8 mouse cellular contexts compared by ENCODE assay signal in the genomic region with DNA sequence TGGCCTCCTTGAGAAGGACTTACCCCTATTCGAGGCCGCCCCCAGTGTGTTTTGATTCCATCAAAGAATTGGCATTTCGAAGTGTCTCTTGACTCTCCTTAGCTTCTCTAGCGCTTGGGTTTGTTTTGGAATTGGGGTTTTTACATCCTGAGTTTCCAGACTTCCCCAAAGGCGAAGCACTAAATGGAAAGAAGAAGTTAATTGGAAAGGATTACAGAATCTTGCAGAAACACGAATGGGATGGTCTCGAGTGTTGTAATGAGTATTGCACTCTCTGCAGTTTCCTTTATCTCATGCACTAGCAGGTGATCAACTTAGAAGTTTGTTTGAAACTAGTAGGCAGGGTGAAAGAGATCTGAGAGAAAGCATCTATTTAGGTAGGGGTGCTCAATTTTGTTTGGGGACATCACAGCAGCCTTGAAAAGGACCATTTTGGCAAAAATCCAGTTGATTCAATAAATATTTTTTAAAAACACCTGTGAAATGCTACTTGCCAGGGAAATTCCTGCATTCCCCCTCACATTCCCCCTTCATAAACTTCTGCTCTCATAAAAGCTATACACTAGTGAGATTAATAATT. TPM values are rescaled to one million over a fixed set of nuclear protein-coding genes. Genes with fewer than 3 reads are reported as not detected.
A peak's percentile ranks its signal among the peaks of the same experiment; 100 is the strongest.
DNase-seq lines count a peak whose midpoint lies in the region; ATAC-seq and TF ChIP-seq lines count a peak whose summit lies in the region.

No protein-coding gene starts in this region.

- no peak for TF ChIP-seq POLR2A in cortical plate, adult 2 months (IDR thresholded peaks at IDR 0.05; ENCODE audit: extremely low read depth, insufficient read depth, low read length)

- no peak for ATAC-seq in kidney, embryonic 15.5 days (replicated peaks; ENCODE audit: low FRiP score)
- no peak for ATAC-seq in intestine, embryonic 14.5 days (replicated peaks; ENCODE audit: low FRiP score, low TSS enrichment, low read depth)
- peak; percentile 1; the same call in 1 of the 2 replicates for ATAC-seq in midbrain, embryonic 15.5 days (replicated peaks)

- H3K4me2 ChIP-seq in kidney, embryonic 15.5 days, result peak overlapping the region; percentile 66
- H3K4me2 ChIP-seq in intestine, embryonic 14.5 days (ENCODE audit: low read length), result peak overlapping the region; percentile 73
- peak overlapping the region; percentile 62 for H3K4me2 ChIP-seq in midbrain, embryonic 15.5 days

- no peaks in the 10 kb centered on the region for H3K27me3 ChIP-seq in kidney, embryonic 15.5 days
- no peaks in the 10 kb centered on the region for H3K27me3 ChIP-seq in intestine, embryonic 14.5 days (replicated peaks; ENCODE audit: control insufficient read depth, insufficient read depth, low read length)
- H3K27me3 ChIP-seq in midbrain, embryonic 15.5 days (replicated peaks), result no peaks in the 10 kb centered on the region

- H3K9ac ChIP-seq in kidney, embryonic 15.5 days, result peak overlapping the region; percentile 97
- H3K9ac ChIP-seq in intestine, embryonic 14.5 days (ENCODE audit: low read length), result peak overlapping the region; percentile 98
- peak overlapping the region; percentile 87 for H3K9ac ChIP-seq in midbrain, embryonic 15.5 days

- peaks cover 23% of the 10 kb centered on the region for H3K4me1 ChIP-seq in kidney, embryonic 15.5 days
- no peaks in the 10 kb centered on the region for H3K4me1 ChIP-seq in cortical plate, adult 2 months (ENCODE audit: control insufficient read depth, insufficient read depth, low read length)
- H3K4me1 ChIP-seq in intestine, embryonic 14.5 days (replicated peaks; ENCODE audit: control insufficient read depth, insufficient read depth, low read length), result peaks cover 22% of the 10 kb centered on the region
- peaks cover 32% of the 10 kb centered on the region for H3K4me1 ChIP-seq in midbrain, embryonic 15.5 days

- peak overlapping the region; percentile 91 for H3K4me3 ChIP-seq in kidney, embryonic 15.5 days (replicated peaks)
- H3K4me3 ChIP-seq in cortical plate, adult 2 months (ENCODE audit: insufficient read depth, low read length), result peak overlapping the region; percentile 51
- peak overlapping the region; percentile 93 for H3K4me3 ChIP-seq in intestine, embryonic 14.5 days (ENCODE audit: low read depth, low read length)
- peak overlapping the region; percentile 89 for H3K4me3 ChIP-seq in midbrain, embryonic 15.5 days

- 2% methylated on average over 7 of the region's 7 CpGs for WGBS in kidney, embryonic 15.5 days
- 0% methylated on average over 7 of the region's 7 CpGs for WGBS in intestine, embryonic 14.5 days
- under 1% methylated on average over 7 of the region's 7 CpGs for WGBS in midbrain, embryonic 15.5 days

- peak overlapping the region; percentile 99 for H3K27ac ChIP-seq in kidney, embryonic 15.5 days
- peak overlapping the region; percentile 34 for H3K27ac ChIP-seq in cortical plate, adult 2 months (ENCODE audit: insufficient read depth, low read length)
- peak overlapping the region; percentile 100 for H3K27ac ChIP-seq in intestine, embryonic 14.5 days (ENCODE audit: low read depth)
- peak overlapping the region; percentile 98 for H3K27ac ChIP-seq in midbrain, embryonic 15.5 days

- no peak for TF ChIP-seq CTCF in cortical plate, adult 2 months (IDR thresholded peaks at IDR 0.05; ENCODE audit: extremely low read depth, insufficient read depth, low read length)

- H3K36me3 ChIP-seq in kidney, embryonic 15.5 days, result peaks cover 8% of the 10 kb centered on the region
- peaks cover 15% of the 10 kb centered on the region for H3K36me3 ChIP-seq in intestine, embryonic 14.5 days (ENCODE audit: control insufficient read depth, insufficient read depth, low read length)
- no peaks in the 10 kb centered on the region for H3K36me3 ChIP-seq in midbrain, embryonic 15.5 days (replicated peaks)

- DNase-seq in kidney, adult 18-20 months, result no peak
- DNase-seq in intestine, embryonic 14.5 days (ENCODE audit: low spot score), result no peak
- no peak for DNase-seq in spleen, postnatal 10 days (ENCODE audit: low spot score in 2 of 2)
- no peak for DNase-seq in thymus, adult 18-20 months
- DNase-seq in adrenal gland, postnatal 14 days, result no peak

- H3K9me3 ChIP-seq in kidney, embryonic 15.5 days (replicated peaks), result no peaks in the 10 kb centered on the region
- no peaks in the 10 kb centered on the region for H3K9me3 ChIP-seq in intestine, embryonic 14.5 days (ENCODE audit: control insufficient read depth, low read length)
- no peaks in the 10 kb centered on the region for H3K9me3 ChIP-seq in midbrain, embryonic 15.5 days

RNA-seq across cellular contexts. Expression of gene Gstcd, which starts 0.5 kb away (rescaled TPM):
- 8.6 and 9.0 TPM in 2 replicates for polyA plus RNA-seq in kidney, embryonic 15.5 days (2015; fragmentation: Nextera tagmentation; extraction: Ambion mirVana)
- polyA plus RNA-seq in cortical plate, adult 2 months (2012; rRNA removed), result 3.7 and 4.0 TPM in 2 replicates
- polyA plus RNA-seq in intestine, embryonic 14.5 days (2014; fragmentation: Nextera tagmentation; extraction: Ambion mirVana), result 9.1 and 10.7 TPM in 2 replicates
- polyA plus RNA-seq in midbrain, embryonic 15.5 days (2015; fragmentation: Nextera tagmentation; extraction: Ambion mirVana), result 4.2 and 4.3 TPM in 2 replicates
- total RNA-seq in adrenal gland, postnatal 14 days (2021), result 12.6 and 13.9 TPM in 2 replicates

RNA-seq across cellular contexts. Expression of gene Ints12, which starts 0.7 kb away (rescaled TPM):
- polyA plus RNA-seq in kidney, embryonic 15.5 days (2015; fragmentation: Nextera tagmentation; extraction: Ambion mirVana), result 22.0 and 24.1 TPM in 2 replicates
- 7.4 and 7.9 TPM in 2 replicates for polyA plus RNA-seq in cortical plate, adult 2 months (2012; rRNA removed)
- 18.6 and 22.8 TPM in 2 replicates for polyA plus RNA-seq in intestine, embryonic 14.5 days (2014; fragmentation: Nextera tagmentation; extraction: Ambion mirVana)
- 19.0 and 19.7 TPM in 2 replicates for polyA plus RNA-seq in midbrain, embryonic 15.5 days (2015; fragmentation: Nextera tagmentation; extraction: Ambion mirVana)
- 10.2 and 10.9 TPM in 2 replicates for total RNA-seq in adrenal gland, postnatal 14 days (2021)

Comparison
In these comparisons a context has a peak if more than half of its experiments do, and no peak if none do; other contexts are left out.
1. H3K27ac ChIP-seq: peak in every context shown above with its lines; median percentile 100 in intestine, embryonic 14.5 days; 99 in kidney, embryonic 15.5 days; 98 in midbrain, embryonic 15.5 days; 34 in cortical plate, adult 2 months.